Mouse (Mus musculus): Measurements from ENCODE around the gene Klhl12.
A peak's percentile ranks its signal among the peaks of the same experiment; 100 is the strongest.
"Not testable (repeated sequence)": the region's sequence is repeated elsewhere in the genome, so short reads cannot be mapped to it uniquely, and the experiment has no call there.

Gene Klhl12

DNA sequence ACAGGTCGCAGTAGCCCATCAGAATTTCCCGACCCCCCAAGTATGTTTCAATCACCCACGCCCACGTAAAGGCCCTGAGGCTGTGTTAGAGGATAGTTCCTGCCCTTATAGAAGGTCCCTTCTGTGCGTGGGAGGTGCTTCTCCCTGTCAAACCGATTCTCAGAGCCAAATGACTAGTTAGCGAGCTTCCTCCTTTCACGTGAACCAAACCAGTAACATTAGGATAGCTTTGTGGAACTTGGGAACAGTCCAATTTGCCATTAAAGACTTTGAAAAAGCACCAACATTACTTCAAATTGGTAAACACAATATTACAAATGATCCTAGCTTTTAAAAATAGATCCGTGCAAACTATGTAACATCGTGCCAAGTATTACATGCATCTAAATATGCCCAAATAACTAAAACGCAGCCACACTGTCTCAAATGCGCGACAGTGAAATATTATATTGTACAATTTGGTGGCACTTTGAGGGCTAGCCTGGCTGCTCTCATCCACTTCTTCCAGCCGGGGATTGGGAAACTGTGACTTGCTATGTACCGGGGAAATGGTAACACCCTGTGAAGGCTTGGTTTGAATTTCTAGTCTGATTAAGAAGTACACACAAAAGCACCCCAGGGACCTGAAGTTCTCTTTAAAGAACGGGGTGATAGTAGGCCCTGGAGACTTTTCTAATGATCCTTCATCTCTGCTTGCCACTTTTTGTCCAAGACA, 58.7 kb downstream of the Klhl12 start:
- no peak for DNase-seq (ENCODE audit: low read depth, low spot score)

DNA sequence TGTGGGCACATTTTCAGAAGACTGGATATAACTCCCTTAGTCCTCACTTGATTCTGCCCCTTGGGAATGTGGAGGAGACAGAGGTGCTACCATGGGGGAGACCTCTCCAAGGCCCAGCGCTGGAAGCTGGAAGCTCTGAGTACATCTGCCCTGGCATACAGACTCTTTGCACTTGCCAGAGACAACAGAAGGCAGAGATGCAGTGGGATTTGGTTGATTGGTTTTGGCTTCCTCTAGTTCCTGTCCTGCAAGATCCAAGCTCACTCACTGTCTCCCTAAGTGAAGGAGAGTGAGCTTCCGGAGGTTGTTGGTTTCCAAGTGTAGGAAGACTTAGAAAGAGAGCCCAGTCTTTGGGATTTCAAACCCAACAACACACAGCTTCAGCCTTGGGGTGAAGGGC, 60.6 kb downstream of the Klhl12 start:
- DNase-seq (ENCODE audit: low read depth, low spot score), result no peak

DNA sequence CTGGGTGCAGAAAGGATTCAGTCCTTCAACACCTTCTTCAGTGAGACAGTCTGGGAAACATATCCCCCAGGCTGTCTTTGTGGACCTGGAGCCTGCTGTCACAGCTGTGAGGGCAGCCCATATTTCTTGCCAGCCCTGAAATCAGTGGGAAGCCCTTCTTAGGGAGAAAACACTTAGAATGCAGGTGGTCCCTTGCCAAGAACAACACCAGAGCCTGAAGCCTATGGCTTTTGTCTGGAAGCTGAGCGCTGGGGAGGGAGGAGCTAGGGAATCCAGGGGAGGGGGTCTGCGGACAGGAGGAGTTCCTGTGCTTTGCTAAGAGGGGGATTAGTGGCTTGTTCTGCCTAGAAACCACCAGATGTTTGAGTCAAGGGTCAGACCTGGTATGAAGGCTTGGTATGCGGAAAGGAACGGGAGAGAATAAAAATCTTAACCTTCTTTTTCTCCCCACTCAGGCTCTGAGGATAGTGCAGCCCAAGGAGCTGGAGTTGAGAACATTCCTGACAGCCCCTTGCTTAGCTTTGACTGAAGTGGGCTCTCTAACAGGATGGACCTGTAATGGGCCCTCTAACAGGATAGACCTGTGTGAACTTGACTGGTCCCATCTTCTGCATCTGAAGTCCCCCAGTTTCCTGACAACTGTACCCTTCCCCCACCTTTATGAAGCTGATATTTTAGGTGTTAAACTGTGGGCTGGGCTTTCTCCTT, 61.3 kb downstream of the Klhl12 start:
- no peak for DNase-seq (ENCODE audit: low read depth, low spot score)

DNA sequence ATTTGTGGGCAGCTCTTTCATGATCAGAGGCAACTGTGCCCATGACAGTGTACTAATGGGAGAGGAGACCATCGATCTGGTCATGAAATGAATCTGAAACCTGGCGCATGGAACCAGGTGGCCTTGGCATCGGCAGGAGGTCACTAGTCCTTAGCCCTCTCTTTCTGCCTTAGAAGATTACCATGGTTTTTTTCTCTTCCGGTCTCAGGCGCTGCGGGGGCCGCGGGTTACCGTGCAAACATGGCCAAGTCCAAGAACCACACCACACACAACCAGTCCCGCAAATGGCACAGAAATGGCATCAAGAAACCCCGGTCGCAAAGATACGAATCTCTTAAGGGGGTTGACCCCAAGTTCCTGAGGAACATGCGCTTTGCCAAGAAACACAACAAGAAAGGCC, 62.5 kb downstream of the Klhl12 start:
- DNase-seq (ENCODE audit: low read depth, low spot score), result not testable (repeated sequence)

DNA sequence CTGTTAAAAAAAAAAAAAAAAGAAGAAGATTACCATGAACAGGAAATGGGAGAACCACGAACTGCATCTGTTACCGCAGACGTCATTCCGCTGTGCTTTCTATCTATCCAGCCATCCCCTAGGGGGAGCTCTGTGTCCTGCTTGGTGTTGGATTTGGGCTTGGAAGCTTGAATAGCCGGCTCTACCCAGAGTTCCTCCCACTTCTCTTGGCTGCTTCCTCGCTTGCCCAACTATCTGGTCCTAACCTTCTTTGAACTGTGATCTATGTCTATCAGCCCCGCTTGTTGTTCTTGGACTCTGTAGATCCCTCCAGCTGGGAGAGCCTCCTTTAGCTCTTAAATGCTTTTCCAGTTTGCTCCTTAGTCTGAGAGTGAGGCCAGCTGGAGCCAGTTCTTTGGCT, 63.3 kb downstream of the Klhl12 start:
- peak; percentile 65 for DNase-seq (ENCODE audit: low read depth, low spot score)

DNA sequence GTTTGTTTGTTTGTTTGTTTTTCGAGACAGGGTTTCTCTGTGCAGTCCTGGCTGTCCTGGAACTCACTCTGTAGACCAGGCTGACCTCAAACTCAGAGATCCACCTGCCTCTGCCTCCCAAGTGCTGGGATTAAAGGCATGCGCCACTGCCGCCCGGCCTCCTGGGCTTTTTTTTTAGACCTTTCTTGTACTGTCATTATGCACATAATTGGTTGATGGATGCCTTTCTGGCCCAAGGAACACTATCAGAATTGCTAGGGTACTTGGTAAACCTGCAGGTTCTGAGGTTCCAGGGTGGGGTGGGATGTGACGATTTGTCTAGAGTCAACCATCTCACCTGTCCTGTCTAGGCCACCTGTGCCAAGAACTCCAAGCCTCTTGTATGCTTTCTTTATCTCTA, 63.9 kb downstream of the Klhl12 start:
- DNase-seq (ENCODE audit: low read depth, low spot score), result not testable (repeated sequence)

DNA sequence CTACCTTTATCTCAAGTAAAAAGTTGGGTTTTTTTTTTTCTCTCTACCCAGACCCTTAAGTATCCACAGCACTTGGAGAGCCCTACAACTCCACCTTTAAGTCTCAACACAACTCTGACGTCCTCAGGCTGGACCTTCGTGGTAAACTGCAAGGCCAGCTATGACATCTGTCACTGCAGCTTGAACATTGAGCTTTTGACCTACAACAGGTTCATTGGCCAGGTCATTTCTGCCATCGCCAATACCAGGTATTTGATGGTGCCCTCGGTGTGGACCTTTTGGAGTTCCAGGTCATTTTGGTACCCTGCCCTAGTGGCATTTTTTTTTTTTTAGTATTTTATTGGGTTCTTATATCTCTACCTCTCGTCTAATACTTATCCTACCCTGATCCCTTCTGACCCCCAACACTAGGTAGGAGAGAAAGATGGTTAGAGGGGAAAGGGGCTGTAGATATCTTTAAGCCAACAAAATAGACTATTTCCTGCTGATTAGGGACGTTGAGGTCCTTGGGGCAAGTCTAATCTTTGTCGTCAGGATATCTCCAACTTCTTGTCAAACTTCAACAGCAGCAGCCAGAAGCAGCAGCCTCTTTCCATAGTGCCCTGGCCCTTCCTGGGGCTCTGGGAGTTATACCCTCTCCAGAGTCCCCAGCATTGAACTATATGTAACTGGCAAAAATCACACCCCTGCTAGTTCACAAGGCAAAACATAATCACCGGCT, 64.8 kb downstream of the Klhl12 start:
- no peak for DNase-seq (ENCODE audit: low read depth, low spot score)

DNA sequence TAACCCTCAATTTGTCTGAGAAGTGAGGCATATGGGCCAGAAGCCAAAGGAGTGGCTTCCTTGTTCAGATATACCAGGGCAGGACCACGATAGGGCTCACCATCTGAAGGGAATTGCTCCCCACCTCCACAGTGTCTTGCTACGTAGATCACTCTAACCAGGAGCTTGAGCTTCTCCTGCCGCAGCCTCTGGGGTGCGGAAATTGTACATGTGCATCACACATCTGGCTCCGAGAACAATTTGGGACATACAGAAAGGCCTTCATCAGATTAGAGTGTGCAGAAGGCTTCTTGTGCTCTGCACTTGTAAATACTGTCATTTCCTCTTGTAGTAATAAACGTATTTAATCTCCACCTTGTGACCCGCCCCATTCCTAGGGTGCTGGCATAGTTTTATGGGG, 65.8 kb downstream of the Klhl12 start:
- no peak for DNase-seq (ENCODE audit: low read depth, low spot score)

DNA sequence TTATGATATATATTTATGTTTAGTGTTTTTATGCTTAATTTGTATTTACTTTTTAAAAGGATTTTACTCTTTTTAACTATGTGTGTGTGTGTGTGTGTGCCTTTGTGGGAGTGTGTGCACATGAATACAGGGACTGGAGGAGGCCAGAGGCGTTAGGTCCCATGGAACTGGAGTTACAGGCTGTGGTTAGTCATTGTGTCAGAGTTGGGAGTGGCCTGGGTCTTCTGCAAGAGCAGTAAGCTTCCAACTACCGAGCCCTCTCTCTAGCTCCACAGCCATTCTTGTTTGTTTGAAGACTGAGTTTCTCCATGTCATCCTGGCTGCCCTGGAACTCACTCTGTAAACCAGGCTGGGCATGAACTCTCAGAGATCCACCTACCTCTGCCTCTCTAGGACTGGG, 67.0 kb downstream of the Klhl12 start:
- no peak for DNase-seq (ENCODE audit: low read depth, low spot score)

DNA sequence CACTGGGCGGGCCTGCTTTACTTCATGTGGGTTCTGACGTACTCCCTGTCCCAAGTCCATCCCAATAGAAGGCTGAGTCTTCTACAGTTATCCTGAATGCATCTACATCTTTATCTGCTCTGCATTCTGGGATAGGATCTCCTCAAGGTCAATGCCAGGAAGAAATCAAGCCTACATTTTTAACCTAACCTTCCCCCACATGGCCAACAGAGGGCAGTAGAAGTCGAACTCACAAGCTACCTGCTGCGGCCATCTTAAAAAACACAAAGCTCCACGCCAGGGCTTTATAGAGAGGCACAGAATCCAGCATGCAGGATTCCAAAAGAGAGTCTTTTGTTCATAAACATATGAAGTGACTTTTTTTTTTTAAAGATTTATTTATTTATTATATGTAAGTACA, 69.1 kb downstream of the Klhl12 start:
- peak; percentile 28 for DNase-seq (ENCODE audit: low read depth, low spot score)

DNA sequence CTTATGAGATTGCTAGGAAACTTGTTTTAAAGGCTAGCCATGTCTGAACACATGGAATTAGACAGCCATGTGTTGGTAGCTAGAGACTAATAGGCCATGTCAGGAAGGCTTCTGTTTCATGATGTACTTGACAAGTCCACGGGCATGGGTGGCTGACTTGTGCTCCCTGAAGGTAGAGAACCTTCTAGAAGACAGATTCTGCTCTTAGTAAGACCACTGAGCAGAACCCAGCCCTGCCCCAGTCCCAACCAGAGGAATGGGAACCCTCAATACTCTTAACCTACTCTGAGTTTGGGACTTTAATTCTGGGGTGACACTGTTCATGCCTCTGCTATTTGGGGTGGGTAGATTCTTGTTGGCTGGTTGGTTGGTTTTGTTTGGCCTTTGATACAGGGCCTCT, 69.7 kb downstream of the Klhl12 start:
- no peak for DNase-seq (ENCODE audit: low read depth, low spot score)

DNA sequence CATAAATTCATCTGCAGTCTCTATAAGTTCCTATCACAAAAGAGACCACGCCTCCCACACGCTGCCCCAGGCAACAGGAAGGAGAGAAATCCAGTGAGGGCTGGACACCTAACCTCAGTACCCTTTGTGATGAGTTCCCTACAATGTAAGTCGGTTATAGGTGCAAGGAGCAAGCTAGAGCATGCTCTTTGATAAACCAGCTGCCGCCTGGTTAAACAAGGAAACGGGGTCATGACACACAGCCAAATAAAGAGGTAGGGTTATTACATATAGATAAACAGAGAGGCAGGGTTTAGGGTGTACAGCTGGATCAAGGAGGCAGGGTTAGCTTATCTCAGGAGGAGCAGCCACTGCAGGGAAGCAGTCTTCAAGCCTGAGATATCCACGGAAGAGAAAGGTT, 71.4 kb downstream of the Klhl12 start:
- no peak for DNase-seq (ENCODE audit: low read depth, low spot score)

DNA sequence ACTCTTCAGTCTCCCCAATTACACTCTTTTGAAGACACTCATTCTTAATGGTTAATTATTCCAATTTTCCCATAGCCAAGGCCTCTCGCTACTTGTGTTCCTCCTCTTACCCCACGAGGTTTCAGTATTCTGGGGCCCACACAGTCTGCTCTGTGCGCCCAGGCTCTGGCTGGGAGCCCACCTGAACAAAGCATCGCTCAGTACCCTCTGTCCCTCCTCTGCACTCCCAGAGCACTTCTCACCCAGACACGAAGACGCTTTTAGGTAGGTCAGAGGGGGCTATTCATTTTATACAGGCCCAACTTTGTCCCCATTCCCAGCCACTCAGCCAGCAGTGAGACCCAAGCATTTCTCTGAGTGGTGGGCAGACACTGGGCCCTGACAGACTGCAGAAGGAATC, 75.3 kb downstream of the Klhl12 start:
- no peak for DNase-seq (ENCODE audit: low read depth, low spot score)

DNA sequence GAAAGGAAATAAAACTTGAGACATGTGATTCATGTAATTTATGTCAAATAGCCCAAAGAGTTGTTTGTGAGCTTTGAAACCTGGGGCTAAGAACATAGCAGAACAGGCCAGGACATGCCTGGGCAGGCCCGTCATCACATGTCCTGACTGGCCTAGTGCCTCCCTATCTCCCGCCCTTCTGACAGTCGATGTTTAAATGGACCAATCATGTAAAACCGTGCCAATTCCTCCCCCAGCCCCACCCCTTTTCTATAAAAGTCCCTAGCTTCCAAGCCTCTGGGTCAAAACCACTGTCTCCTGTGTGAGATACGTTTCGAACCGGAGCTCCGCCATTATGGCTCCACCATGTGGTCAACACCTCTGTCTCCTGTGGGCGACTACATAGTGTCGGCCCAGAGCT, 78.4 kb downstream of the Klhl12 start:
- DNase-seq (ENCODE audit: low read depth, low spot score), result not testable (repeated sequence)

DNA sequence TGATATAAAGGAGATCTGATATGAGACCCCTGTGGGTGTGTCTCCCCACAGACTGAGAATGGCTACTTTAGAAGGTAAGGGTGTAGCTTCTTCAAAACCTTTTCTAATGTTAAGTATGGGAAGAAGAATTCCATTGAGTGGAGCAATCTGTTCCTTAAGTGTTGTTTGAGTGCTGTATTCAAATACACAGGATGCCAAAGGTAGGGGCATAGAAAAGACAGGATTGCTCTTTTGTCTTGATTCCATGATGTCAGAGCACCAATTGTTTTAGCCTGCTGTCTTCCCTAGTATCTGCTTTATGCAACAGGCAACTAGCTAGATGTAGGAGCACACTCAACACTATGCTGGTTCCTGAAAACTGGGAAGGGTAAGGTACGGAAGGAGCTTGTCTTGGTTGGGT, 79.7 kb downstream of the Klhl12 start:
- DNase-seq (ENCODE audit: low read depth, low spot score), result no peak

DNA sequence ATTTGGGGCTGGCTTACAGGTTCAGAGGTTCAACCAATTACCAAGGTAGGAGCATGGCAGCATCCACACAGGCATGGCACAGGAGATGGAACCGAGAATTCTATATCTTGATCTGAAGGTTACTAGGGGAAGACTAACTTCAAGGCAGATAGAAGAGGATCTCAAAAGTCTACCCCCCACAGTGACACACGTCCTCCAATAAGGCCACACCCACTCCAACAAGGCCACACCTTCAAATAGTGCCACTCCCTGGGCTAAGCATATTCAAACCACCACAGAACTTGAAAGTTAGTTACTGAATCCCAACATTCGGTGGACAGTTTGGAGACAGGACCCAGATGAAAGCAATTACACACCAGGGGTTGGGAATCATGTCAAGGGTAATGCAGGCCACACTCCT, 80.2 kb downstream of the Klhl12 start:
- DNase-seq (ENCODE audit: low read depth, low spot score), result no peak

DNA sequence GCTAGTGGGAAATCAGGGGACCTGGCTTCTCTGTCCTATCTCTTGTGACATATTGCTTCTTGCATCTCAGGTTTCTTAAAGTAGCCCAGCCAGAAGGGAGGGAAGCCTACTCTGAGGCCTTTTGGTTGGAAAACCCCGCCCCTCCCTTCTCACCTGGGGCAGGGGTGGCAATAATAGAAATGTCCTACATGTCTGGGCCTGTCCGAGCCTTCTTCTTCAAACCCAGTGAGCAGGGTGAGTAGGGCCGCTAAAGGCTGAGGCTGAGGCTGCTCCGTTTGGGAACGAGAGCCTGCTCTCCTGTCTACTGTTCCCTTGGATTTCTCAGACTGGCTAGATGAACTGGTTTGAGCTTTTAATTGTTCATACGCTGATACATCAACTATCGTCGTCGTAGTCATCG, 85.3 kb downstream of the Klhl12 start:
- no peak for DNase-seq (ENCODE audit: low read depth, low spot score)
